Mouse (Mus musculus) liver, embryonic 14.5 days (tissue): Measurements from ENCODE around the gene Itgb3bp.

Experiments
- CTCF ChIP-seq: IDR thresholded peaks from 2 replicates; pipeline ENCODE4 v1.5.1; 2016; ENCODE audit warnings: antibody characterized with exemption, low read depth, control low read depth
- EP300 ChIP-seq: IDR thresholded peaks from 2 replicates; pipeline ENCODE4 v1.6.1; 2016; ENCODE audit warnings: antibody characterized with exemption, low read depth

GRCm38 (mm10) chr4:99773041-99773440, 156.6 kb downstream of the Itgb3bp start:
- no peak for TF ChIP-seq CTCF
- no peak for TF ChIP-seq EP300
